8 mouse cellular contexts compared by ENCODE assay signal in the genomic region with DNA sequence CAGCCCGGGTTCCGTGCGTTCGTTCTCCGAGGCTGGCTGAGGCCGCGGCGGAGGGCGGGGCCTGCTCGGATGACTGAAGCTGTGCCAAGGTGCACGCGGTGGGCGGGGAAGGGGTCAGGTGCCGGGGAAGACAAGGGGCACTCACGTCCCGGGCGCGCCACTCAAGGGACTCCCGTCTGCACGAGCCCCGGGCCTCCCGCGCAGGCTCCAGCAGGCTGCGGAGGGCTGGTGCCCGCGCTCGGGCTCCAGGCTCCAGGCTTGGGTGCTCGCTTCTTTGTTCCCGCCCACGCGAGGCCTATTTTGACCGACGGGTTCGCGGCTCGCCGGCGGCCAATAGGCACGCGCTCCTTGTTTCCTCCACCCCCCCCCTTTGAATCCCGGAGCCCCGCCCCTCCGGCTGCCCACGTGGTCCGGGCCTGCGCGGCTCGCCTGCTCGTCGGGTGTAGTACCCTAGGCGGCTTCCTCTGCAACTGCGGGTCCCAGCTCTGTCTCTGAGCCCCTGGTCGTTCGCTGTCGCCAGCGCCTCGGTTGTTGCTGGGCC. TPM values are rescaled to one million over a fixed set of nuclear protein-coding genes. Genes with fewer than 3 reads are reported as not detected.
DNase-seq lines count a peak whose midpoint lies in the region; ATAC-seq lines count a peak whose summit lies in the region.

A gene (minus strand): TSS at position 63 of the 541 bp plus-strand sequence.
A gene (plus strand): TSS at position 384 of the 541 bp plus-strand sequence.

- ATAC-seq in hindbrain, embryonic 11.5 days (ENCODE audit: low FRiP score): peak; percentile 92

- no peaks in the 10 kb centered on the region; the same call in none of the 2 replicates for H3K4me1 ChIP-seq in hindbrain, embryonic 11.5 days (replicated peaks; ENCODE audit: control insufficient read depth, insufficient read depth, low read length)

- H3K9me3 ChIP-seq in hindbrain, embryonic 11.5 days (ENCODE audit: control insufficient read depth, low read length): no peaks in the 10 kb centered on the region

- peak within 1 kb of the TSS; percentile 100 for H3K9ac ChIP-seq in hindbrain, embryonic 11.5 days (ENCODE audit: low read depth, low read length)

- H3K36me3 ChIP-seq in hindbrain, embryonic 11.5 days (ENCODE audit: control insufficient read depth, insufficient read depth, low read length): peaks cover 5% of the 10 kb centered on the region; the same call in 1 of the 2 replicates

- WGBS in hindbrain, embryonic 11.5 days: 0% methylated on average over 56 of the region's 57 CpGs

- DNase-seq in MN1 (ENCODE audit: low spot score): peak; percentile 95
- DNase-seq in cerebellum, adult 9-10 months: peak; percentile 94
- DNase-seq in frontal cortex, adult 2 months (ENCODE audit: extremely low spot score in 1 of 2, low spot score in 1 of 2): peak; percentile 91 to 97
- peak; percentile 96 for DNase-seq in hindbrain, embryonic 11.5 days (ENCODE audit: low spot score)
- DNase-seq in layer of hippocampus, postnatal 14 days (ENCODE audit: low spot score in 2 of 2): peak; percentile 95 to 96
- DNase-seq in lung, postnatal 14 days: peak; percentile 93
- peak; percentile 82 for DNase-seq in retina, adult 2 months (ENCODE audit: low read depth, low spot score)
- peak; percentile 93 for DNase-seq in thymus, postnatal 36 days

- H3K27ac ChIP-seq in hindbrain, embryonic 11.5 days (ENCODE audit: low read depth, low read length): peak within 1 kb of the TSS; percentile 98

- peak within 1 kb of the TSS; percentile 97 for H3K4me3 ChIP-seq in hindbrain, embryonic 11.5 days (ENCODE audit: low read depth, low read length)

- H3K4me2 ChIP-seq in hindbrain, embryonic 11.5 days (replicated peaks; ENCODE audit: low read depth, low read length): peak within 1 kb of the TSS; percentile 66

- H3K27me3 ChIP-seq in hindbrain, embryonic 11.5 days (ENCODE audit: control insufficient read depth, insufficient read depth, low read length): no peaks in the 10 kb centered on the region

RNA-seq across cellular contexts. Expression of the first gene that starts in this region (rescaled TPM):
- 302 and 335 TPM in 2 replicates for polyA plus RNA-seq in frontal cortex, adult 2 months (2012; rRNA removed)
- polyA plus RNA-seq in hindbrain, embryonic 11.5 days (2014; fragmentation: Nextera tagmentation; extraction: Ambion mirVana): 268 and 286 TPM in 2 replicates
- total RNA-seq in layer of hippocampus, postnatal 14 days (2021): 100 to 1,000 TPM; 160 to 187 TPM

RNA-seq across cellular contexts. Expression of the second gene that starts in this region (rescaled TPM):
- polyA plus RNA-seq in frontal cortex, adult 2 months (2012; rRNA removed): 83.9 and 85.0 TPM in 2 replicates
- 47.6 and 48.8 TPM in 2 replicates for polyA plus RNA-seq in hindbrain, embryonic 11.5 days (2014; fragmentation: Nextera tagmentation; extraction: Ambion mirVana)
- total RNA-seq in layer of hippocampus, postnatal 14 days (2021): 10 to 100 TPM; 50.2 to 52.1 TPM

Comparison
In these comparisons a context has a peak if more than half of its experiments do, and no peak if none do; other contexts are left out.
1. Peak in every context shown above with its lines: DNase-seq, ATAC-seq, H3K4me3 ChIP-seq and H3K27ac ChIP-seq.